Mouse (Mus musculus) kidney, postnatal 0 days (tissue): ENCODE measurements at regions not wholly inside any gene's neighbourhood (a gene's known extent, or its start where the extent isn't known, plus 50 kb on each side); places are given as distances from the start of the nearest gene placed in this dataset.

Source experiments
- ATAC-seq: fragments of 200-750 bp; cut with Nextera tagmentation; replicated peaks from 2 replicates; pipeline ENCODE4 v1.8.0; 2017; ENCODE audit warnings: low read depth, moderate number of reproducible peaks, moderate TSS enrichment, moderate library complexity; ENCODE audit not compliant: low FRiP score
- DNase-seq: peaks from one replicate; pipeline ENCODE4 v3.0.0-alpha.2; 2016; ENCODE audit warnings: low spot score
- H3K27ac ChIP-seq: fragments of 300-500 bp; sonication (generic); 2 replicates; pipeline ENCODE4 v1.5.1; 2014; ENCODE audit warnings: mild to moderate bottlenecking
- H3K27me3 ChIP-seq: fragments of 300-500 bp; sonication (generic); 2 replicates; pipeline ENCODE4 v1.6.1; 2014; ENCODE audit warnings: low read length, mixed read lengths; ENCODE audit not compliant: insufficient read depth
- H3K36me3 ChIP-seq: fragments of 300-500 bp; sonication (generic); 2 replicates; pipeline ENCODE4 v1.6.1; 2014; ENCODE audit warnings: low read length, mixed read lengths; ENCODE audit not compliant: insufficient read depth
- H3K4me1 ChIP-seq: fragments of 300-500 bp; sonication (generic); replicated peaks from 2 replicates; pipeline ENCODE4 v1.6.1; 2014; ENCODE audit warnings: antibody characterized with exemption, low read length, mixed read lengths; ENCODE audit not compliant: insufficient read depth
- H3K4me2 ChIP-seq: fragments of 300-500 bp; sonication (generic); 2 replicates; pipeline ENCODE4 v1.6.1; 2014; ENCODE audit warnings: mild to moderate bottlenecking, low read length, moderate library complexity, mixed read lengths
- H3K4me3 ChIP-seq: fragments of 300-500 bp; sonication (generic); replicated peaks from 2 replicates; pipeline ENCODE4 v1.5.1; 2014; ENCODE audit warnings: low read depth, low read length
- H3K9ac ChIP-seq: fragments of 300-500 bp; sonication (generic); 2 replicates; pipeline ENCODE4 v1.6.1; 2014; ENCODE audit warnings: low read depth, low read length
- H3K9me3 ChIP-seq: fragments of 300-500 bp; sonication (generic); replicated peaks from 2 replicates; pipeline ENCODE4 v1.6.1; 2016; ENCODE audit warnings: low read length, inconsistent platforms, mixed read lengths
- CTCF ChIP-seq: IDR thresholded peaks from 2 replicates; pipeline ENCODE4 v1.5.1; 2016; ENCODE audit warnings: antibody characterized with exemption, low read depth, mild to moderate bottlenecking, moderate library complexity
- WGBS: fragments of 180-500 bp; shearing (Covaris S2); extraction: QIAGEN DNeasy Blood & Tissue Kit; methylation state at CpG from one replicate; pipeline ENCODE4 v1.1.7; 2014; 5-methylcytosine and 5-hydroxymethylcytosine counted together

DNA sequence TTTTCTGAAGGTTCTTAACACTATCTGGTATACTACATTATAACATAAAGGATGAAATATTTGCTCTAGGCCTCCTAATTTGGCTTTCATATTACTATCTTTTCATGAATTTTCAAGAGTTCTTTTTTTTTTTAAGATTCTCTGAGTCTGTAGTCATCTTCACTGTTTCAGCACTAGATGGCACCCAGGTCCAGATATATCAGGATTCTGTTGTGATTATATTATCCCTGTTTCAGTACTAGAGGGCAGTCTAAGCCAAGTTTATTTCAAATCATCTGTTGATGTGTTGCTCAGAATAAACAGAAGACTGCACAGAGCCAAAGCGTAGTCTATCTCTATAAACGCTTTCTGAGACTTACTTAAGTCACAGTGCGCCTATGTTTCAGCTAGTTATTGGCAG is 1760.2 kb upstream of the Acvr2a start:
- DNase-seq: peak; percentile 27
- ATAC-seq: no peak
- H3K36me3 ChIP-seq: no peaks in the 10 kb centered on the region
- H3K27me3 ChIP-seq: no peaks in the 10 kb centered on the region
- no peaks in the 10 kb centered on the region for H3K9me3 ChIP-seq
- no peak overlapping the region for H3K27ac ChIP-seq
- no peak overlapping the region for H3K4me3 ChIP-seq
- no peaks in the 10 kb centered on the region for H3K4me1 ChIP-seq
- peak; percentile 35; the same call in 1 of the 2 replicates for TF ChIP-seq CTCF
- WGBS: 94% methylated on average over 3 of the region's 3 CpGs
- no peak overlapping the region for H3K4me2 ChIP-seq
- H3K9ac ChIP-seq: no peak overlapping the region

DNA sequence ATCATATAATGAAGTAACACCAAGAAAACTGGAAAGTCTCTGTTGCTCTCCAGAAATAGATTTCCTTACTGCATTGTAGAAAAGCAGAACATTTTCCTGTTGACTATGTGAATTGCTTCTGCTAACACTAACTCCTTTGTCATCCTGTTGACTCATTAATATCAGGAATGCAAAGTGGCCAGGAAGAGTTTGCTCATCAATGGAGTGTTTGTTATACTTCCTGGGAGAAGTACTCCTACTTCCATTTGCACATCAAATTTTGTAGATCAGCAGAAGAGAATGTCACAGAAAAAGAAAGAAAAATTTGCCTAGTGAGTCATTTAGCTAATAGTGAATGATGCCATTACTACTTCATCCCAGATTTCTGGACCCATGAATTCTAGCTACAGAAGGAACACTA is 1739.7 kb upstream of the Acvr2a start:
- no peak for DNase-seq
- Histone ChIP-seq H3K9me3 (no peaks in the 10 kb centered on the region), H3K4me1 (no peaks in the 10 kb centered on the region), H3K36me3 (no peaks in the 10 kb centered on the region), H3K4me2 (no peak overlapping the region), H3K9ac (no peak overlapping the region), H3K4me3 (no peak overlapping the region), H3K27me3 (no peaks in the 10 kb centered on the region), H3K27ac (no peak overlapping the region)
- TF ChIP-seq CTCF: no peak
- ATAC-seq: no peak

DNA sequence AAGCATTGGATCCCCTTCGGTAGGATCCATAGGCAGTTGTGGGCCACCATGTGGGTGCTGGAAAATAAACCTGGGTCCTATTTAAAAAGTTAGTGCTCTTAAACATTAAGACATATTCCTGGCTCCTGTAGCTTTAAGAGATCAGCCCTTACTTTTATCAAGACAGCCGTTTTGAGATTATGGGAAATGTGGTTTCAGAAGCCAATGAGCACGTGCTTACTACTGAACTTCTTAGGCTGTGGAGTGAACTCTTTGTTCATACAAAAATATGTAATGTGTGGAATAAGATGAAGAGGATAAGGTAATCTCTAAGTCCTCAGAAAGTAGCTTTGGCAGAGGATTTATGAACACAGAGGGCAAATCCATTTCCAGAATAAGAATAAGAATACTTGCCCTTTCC is 1738.7 kb upstream of the Acvr2a start:
- no peak overlapping the region for H3K9ac ChIP-seq
- no peaks in the 10 kb centered on the region for H3K36me3 ChIP-seq
- no peak overlapping the region for H3K27ac ChIP-seq
- H3K4me3 ChIP-seq: no peak overlapping the region
- WGBS: 84% methylated on average over 3 of the region's 3 CpGs
- DNase-seq (no peak), ATAC-seq (no peak)
- no peaks in the 10 kb centered on the region for H3K27me3 ChIP-seq
- H3K4me1 ChIP-seq: no peaks in the 10 kb centered on the region
- H3K9me3 ChIP-seq: no peaks in the 10 kb centered on the region
- TF ChIP-seq CTCF: no peak
- no peak overlapping the region for H3K4me2 ChIP-seq

DNA sequence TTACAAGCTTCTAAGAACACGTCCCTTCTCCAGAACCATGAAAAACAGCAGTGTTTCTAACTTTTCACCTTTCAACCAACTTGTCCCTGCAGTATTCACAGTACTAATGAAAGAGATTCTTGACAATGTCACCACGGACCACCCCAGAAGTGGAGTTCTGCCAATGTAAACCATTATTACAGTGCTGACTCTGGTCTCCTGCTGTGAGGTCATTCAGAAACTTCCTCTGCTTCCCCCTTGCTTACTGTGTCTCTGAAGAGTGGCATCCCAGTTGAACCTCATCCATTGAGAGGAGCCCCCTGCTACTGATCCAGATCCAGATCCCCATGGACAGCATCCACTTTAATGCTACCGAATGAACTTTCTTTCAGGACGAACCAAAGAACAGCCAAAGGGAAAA is 1725.3 kb upstream of the Acvr2a start:
- H3K36me3 ChIP-seq: no peaks in the 10 kb centered on the region
- no peak overlapping the region for H3K4me3 ChIP-seq
- H3K9me3 ChIP-seq: no peaks in the 10 kb centered on the region
- no peak overlapping the region for H3K9ac ChIP-seq
- H3K4me2 ChIP-seq: no peak overlapping the region
- ATAC-seq (peak; percentile 10; the same call in 1 of the 2 replicates), DNase-seq (peak; percentile 80)
- WGBS: 44% methylated on average over 4 of the region's 4 CpGs
- no peaks in the 10 kb centered on the region for H3K4me1 ChIP-seq
- H3K27ac ChIP-seq: no peak overlapping the region
- no peak for TF ChIP-seq CTCF
- H3K27me3 ChIP-seq: no peaks in the 10 kb centered on the region

DNA sequence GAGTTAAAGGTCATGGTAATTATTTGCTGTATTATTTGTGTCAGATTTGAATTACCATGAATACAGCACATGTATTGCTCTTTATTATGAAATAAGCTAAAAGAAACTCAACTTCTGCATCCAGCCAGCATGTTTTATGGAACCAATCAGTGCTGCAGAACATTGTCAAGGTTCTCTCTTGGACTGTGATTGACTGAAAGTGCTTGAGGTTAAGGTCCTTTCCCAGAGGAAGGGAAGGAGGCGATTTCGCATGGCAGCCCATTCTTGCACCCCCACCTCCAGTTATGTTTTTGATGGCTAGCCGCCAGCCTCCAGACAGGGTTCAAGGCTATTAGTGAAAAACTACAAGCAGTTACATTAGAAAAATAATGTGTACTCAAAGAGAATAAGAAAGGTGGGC is 1717.9 kb upstream of the Acvr2a start:
- no peak overlapping the region for H3K4me3 ChIP-seq
- no peaks in the 10 kb centered on the region for H3K36me3 ChIP-seq
- no peaks in the 10 kb centered on the region for H3K9me3 ChIP-seq
- no peak overlapping the region for H3K27ac ChIP-seq
- DNase-seq: no peak
- ATAC-seq: no peak
- TF ChIP-seq CTCF: no peak
- 68% methylated on average over 3 of the region's 3 CpGs for WGBS
- no peaks in the 10 kb centered on the region for H3K27me3 ChIP-seq
- H3K9ac ChIP-seq: no peak overlapping the region
- no peaks in the 10 kb centered on the region for H3K4me1 ChIP-seq
- H3K4me2 ChIP-seq: no peak overlapping the region

DNA sequence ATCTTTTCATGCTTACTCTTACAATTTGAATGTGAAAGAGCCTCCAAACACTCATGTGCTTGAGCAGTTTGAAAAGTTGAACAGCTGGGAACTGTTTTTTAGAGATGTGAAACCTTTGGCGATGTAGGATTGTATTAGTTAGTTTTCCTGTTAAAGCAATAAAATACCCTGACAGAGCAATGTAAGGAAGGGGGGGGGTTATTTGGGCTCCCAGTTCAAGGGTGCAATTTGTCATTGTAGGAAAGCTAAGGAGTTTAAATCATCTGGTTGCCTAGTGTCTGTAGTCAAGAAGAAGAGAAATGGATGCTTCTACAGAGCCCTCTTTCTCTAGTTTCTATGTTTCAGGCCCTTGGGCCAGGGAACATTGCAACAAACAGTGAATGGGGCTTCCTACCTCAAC is 1674.5 kb upstream of the Acvr2a start:
- ATAC-seq (no peak), DNase-seq (peak; percentile 79)
- Histone ChIP-seq H3K27ac (no peak overlapping the region), H3K9ac (no peak overlapping the region), H3K4me3 (no peak overlapping the region), H3K9me3 (no peaks in the 10 kb centered on the region), H3K36me3 (no peaks in the 10 kb centered on the region), H3K4me2 (no peak overlapping the region), H3K4me1 (no peaks in the 10 kb centered on the region), H3K27me3 (no peaks in the 10 kb centered on the region)
- WGBS: 17% methylated on average over 1 of the region's 1 CpGs
- no peak for TF ChIP-seq CTCF

DNA sequence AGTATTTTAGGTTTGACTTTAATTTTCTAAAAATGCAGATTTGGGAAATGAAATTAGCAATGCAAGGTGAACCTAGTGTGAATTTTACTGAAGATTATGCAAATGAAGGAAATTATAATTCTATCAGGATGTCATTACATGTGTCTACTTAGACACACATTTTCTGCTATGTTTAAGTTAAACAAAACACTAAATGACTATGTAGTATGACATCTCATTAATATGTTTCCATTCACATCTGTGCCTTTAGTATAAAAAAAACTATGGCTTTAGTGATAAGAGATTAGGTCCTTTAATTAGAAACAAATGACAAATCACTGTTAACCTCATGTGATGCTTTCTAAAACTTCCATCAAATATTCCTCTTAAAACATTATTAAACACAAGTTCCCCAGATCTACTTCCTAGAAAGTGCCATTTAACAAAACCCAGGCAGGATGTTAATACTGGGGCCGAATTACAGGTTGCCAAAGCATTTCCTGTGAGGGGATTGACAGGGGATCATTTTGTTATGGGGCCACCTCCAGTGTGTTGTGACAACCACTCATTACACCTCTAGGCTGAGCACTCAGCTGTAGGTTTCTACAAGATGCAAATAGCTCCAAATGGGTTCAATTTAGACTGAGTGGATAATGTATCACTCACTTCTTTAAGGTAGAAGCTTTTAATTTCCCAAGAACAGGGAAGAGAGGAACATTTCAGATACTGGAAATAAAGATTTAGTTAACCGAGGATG is 1629.7 kb upstream of the Acvr2a start:
- no peak for TF ChIP-seq CTCF
- Histone ChIP-seq H3K36me3 (no peaks in the 10 kb centered on the region), H3K4me1 (no peaks in the 10 kb centered on the region), H3K27ac (no peak overlapping the region), H3K9me3 (no peaks in the 10 kb centered on the region), H3K9ac (no peak overlapping the region), H3K4me3 (no peak overlapping the region), H3K4me2 (no peak overlapping the region), H3K27me3 (no peaks in the 10 kb centered on the region)
- ATAC-seq: no peak
- WGBS: 78% methylated on average over 2 of the region's 2 CpGs
- DNase-seq: no peak
